Mouse (Mus musculus): ENCODE data around the gene Sptssa.

DNA sequence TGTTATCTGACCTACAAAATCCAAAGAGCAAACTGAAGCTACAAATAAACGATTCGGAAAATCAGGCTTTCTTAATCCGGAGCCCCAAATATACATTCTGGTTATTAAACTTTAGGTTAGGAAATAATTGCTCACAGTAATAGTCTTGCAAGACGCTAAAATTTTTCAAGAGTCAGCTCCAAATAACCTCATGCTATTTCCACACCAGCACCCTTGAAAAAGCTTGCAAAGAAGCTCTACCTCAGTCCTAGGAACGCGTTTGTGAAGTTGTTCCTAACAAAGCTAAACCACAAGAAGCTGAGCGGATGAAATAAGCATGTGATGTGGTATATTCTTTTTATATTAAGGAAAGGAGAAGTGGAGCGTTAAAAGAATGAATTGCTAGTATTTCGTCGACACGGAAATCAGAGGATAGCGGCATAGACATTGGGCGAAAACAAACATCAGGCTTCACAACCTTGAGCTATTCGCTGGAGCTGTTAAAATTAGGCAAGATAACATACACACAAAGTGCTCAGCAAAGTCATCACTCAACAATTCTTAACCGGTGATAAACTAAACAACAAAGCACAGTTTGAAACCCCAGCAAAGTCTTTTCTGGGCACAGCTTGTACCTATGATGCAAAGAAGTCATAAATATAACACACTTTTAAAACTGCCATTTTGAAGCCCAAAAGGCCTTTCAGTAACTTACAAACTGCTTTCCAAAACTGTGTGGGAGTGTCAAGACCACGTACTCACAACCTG lies 908 bp downstream of the Sptssa start:
- TF ChIP-seq MEF2A (IDR thresholded peaks at IDR 0.05; ENCODE audit: borderline replicate concordance, low read depth, low read length) (no peak), ELF1 (IDR thresholded peaks at IDR 0.05; ENCODE audit: low read depth, low read length) (no peak), POLR2AphosphoS2 (IDR thresholded peaks at IDR 0.05; ENCODE audit: low read depth, low read length) (no peak), HCFC1 (IDR thresholded peaks at IDR 0.05; ENCODE audit: low read depth, low read length) (no peak), CTCF (conservative IDR thresholded peaks at IDR 0.05 in 1 of 2, IDR thresholded peaks at IDR 0.05 in 1 of 2; ENCODE audit: low read depth in 2 of 2, low read length in 2 of 2) (no peak), SIN3A (IDR thresholded peaks at IDR 0.05; ENCODE audit: low read length) (no peak; the same call in 1 of the 2 replicates)

Measured in CH12.LX (cell line).